Mouse (Mus musculus): ENCODE measurements around the gene Trim27.

Gene Trim27

DNA sequence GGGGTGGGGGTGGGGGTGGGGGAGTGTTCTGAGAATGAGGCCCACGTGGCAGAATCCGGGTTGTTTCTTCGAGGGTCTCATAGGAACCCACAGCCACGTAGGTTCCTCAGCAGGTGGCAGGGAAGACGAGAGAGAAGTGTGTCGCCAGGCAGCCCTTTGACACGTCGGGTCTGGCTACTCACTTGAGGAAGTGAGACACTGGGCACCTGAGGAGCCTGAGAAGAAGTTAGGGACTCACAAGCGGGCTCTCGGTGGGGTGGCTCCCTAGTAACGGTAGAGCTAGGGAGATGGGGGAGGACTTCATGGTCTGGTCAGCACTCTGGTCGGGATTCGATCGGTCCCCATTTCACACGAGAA, at the start of gene Trim27:
Gene Trim27 (plus strand): TSS at position 79 of the 357 bp plus-strand sequence.
- no peak for DNase-seq (ENCODE audit: low spot score in 2 of 2)

DNA sequence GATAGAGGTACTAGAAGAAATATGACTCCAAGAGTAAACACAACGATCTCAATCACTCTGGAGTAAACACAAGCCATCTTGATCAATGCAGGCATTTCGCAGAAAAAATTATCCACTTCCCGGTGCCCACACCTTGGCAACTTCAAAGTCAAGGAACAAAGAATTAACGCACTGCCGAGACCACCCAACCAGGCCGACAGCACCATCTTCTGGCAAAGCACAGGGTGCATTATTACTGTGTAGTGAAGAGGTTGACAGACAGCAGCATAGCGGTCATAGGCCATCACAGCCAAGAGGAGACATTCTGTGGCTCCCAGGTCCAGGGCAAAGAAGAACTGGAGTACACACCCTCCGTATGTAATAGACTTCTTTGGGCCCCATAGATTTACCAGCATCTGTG, 36.8 kb upstream of the Trim27 start:
- no peak for DNase-seq (ENCODE audit: low spot score in 2 of 2)

DNA sequence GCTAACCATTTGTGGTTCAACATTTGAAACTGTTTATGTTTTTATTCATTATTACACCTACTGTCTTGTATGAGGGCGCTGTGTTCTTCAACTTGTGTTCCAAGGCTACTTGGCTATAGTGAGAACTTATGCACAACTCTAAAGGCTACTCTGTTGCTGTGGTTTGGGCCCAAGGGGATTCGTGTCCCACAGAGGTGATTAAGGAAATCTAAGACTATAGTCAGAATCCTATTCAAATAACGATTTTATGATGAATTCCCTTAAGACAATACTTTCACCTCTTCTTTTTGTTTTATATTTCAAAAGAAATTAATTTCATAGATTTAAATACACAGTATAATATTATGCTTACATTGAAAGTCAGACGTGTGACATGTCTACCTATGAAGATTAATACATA, 33.5 kb upstream of the Trim27 start, which contains the start of gene Olfr1368:
Gene Olfr1368 (minus strand): TSS at position 101 of the 400 bp plus-strand sequence.
- no peak for DNase-seq (ENCODE audit: low spot score in 2 of 2)

DNA sequence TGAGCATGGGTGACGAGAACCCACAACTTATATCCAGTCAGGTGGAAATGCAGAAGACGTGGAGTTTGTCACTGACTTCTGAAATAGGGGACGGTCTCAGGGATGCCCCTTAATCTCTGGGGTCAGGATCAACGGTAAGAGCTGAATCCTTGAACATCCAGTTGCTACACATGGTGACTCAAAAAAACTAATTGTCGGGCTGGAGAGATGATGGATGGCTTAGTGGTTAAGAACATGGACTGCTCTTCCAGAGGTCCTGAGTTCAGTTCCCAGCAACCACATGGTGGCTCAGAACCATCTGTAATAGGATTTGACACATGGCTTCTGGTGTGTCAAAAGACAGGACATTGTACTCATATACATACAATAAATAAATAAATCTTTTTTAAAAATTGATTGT, 23.4 kb upstream of the Trim27 start:
- no peak for DNase-seq (ENCODE audit: low spot score in 2 of 2)

DNA sequence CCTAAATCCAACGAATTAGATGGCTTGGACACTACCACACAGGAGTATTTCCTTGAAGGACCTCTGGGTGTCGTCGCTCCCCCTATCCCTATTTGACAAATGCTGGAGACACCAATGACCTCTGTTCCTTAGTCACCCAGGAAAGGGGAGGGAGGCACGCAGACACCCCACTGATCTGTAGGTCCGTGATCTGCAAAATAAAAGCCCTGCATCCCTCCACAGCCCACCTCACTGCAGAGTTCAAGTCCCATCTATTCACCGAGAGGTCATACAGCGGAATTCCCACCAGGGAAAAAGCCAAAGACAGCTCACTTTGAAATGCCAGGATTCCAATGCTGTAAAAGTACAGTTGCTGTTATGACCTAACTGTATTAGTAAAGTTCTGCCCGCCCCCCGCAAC, 21.2 kb upstream of the Trim27 start:
- DNase-seq (ENCODE audit: low spot score in 2 of 2): no peak

DNA sequence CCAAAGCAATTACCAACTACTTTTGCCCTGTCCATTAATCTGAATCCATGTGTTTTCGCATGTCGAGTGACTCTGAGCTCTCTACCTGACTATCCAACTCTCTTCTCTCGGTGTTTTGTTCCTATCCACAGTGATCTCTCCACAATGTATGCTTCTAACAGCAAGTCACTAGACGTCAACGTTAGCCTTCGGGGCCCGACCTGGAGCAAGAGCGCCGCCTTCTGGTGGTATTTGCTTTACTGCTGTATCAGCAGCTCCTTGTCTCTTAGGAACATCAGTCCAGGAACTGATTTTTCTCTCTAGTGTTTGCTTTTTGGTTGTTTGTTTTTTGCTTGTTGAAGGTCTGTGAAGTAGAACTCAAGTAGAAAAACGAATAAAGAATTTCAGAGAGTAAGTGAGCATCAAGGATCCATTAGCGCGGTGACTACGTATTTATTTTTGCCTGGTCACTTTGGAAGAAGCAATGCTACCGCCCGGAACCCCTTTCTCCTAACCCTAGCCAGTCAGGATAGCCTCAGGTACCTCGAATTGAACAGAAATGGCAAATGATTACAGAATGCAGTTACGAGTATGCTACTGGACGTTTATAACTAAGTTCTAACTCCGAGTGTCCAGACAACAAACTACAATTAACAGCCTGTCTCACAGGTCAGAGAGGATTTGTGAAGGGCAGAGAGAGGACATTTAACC, 20.3 kb upstream of the Trim27 start:
- DNase-seq (ENCODE audit: low spot score in 2 of 2): peak; percentile 62 to 91

DNA sequence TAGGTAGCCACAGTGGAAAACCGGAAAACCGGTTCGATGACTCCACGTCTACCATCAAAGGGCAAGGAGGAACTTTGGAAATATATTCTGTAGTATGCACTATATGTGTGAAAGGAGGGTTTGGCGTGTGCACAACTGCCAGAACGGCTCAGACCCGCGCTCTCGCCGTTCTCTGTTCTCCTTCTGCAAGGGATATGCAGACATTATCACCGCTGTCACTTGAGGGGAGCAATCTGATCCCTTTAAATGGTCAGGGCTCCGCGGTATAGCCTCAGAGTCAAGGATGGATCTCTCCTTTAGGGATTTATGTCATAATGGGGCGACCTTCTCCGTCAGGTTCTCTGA, 19.8 kb upstream of the Trim27 start:
- DNase-seq (ENCODE audit: low spot score in 2 of 2): no peak

DNA sequence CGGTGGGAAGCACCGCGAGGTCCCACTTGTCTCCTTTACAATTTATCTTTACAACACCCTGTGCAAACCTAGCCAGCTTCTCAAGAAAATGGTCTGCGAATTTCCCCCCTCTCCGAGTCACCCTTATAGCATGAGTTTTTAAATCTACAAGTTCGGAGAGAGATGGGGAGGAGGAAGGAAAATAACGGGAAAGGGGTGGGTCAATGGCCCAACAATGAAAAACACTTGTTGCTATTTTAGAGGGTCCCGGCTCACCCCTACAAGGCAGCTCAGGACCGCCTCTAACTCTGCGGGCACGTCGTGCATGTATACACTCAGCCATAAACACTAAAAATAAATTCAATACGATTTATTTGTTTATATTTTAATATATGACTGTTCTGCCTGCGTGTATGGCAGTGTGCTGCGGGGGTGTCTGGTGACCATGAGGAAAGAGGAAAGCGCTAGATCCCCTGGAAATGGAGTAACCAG, 19.2 kb upstream of the Trim27 start:
- no peak for DNase-seq (ENCODE audit: low spot score in 2 of 2)

DNA sequence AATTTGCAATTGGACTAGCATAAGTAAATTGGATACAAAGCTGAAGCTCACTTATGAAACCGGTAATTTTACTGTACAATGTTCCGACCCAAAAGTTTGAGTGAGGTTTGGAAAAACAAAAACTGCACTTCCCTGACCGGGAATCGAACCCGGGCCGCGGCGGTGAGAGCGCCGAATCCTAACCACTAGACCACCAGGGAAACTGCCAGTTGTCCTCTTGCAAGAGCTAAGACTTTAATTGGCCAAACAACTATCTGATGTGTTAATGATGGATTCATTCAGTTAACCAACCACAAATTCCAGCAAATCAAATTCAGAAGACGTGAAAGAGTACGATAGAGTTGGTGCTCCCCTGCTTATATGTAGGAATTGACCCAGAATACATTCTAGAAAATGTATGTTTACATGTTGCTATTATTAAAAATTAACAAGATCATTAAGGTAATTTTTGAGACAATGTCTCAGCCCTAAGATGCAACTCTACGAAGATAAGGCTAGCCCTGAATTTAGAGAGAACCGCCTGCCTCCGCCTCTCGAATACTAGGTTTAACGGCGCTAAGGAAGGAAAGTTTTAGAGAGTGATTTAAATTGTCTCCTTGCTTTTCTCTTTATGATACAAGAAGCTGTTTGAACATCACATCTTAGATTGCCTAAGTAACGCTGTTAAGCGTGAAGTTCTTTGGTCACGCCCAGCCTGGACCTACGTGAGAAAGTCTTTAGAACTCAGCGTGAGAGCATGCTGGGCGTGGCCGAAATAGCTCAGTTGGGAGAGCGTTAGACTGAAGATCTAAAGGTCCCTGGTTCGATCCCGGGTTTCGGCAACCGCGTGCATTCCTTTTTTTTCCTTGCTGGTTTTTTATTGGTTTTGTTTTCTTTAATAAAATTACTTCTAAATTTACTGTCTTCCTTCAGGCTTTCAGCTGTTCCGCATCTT, 18.3 kb upstream of the Trim27 start:
- peak; percentile 87 to 94 for DNase-seq (ENCODE audit: low spot score in 2 of 2)

DNA sequence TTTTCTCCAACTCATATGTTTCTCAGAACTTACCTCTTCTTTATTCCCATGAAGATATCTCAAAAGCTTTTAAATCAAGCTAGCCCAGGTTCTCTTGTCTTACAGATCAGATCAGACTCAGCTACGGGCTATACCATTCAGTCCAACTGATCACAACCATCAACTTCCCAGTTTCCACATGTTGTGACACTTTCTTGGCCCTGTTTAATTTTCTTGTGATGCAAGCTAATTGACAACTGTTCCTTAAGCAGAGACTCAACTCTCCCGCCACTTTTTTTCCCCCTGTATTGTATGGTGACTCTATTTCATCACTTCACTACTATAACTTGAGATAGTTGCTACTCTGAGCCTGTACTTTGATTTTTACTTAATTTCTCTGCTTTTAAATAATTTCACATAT, 17.7 kb upstream of the Trim27 start:
- no peak for DNase-seq (ENCODE audit: low spot score in 2 of 2)

DNA sequence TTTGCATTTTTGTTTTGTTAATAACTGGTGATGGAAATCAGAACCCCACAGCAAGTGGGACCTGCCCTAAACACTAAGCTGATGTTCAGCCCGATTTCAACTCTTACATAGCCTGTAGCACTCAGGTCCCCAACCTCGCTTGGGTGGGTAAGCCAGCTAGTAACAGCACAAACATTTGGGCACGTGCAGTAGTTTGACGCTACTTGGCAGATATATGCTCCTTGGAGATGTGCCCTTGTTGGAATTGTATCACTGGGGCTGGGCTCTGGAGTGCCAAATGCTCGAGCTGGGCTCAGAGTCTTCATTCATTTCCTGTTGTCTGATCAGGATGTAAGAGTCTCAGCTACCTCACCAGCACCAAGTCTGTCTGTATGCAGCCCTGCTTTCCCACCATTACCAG, 16.7 kb upstream of the Trim27 start:
- no peak for DNase-seq (ENCODE audit: low spot score in 2 of 2)

DNA sequence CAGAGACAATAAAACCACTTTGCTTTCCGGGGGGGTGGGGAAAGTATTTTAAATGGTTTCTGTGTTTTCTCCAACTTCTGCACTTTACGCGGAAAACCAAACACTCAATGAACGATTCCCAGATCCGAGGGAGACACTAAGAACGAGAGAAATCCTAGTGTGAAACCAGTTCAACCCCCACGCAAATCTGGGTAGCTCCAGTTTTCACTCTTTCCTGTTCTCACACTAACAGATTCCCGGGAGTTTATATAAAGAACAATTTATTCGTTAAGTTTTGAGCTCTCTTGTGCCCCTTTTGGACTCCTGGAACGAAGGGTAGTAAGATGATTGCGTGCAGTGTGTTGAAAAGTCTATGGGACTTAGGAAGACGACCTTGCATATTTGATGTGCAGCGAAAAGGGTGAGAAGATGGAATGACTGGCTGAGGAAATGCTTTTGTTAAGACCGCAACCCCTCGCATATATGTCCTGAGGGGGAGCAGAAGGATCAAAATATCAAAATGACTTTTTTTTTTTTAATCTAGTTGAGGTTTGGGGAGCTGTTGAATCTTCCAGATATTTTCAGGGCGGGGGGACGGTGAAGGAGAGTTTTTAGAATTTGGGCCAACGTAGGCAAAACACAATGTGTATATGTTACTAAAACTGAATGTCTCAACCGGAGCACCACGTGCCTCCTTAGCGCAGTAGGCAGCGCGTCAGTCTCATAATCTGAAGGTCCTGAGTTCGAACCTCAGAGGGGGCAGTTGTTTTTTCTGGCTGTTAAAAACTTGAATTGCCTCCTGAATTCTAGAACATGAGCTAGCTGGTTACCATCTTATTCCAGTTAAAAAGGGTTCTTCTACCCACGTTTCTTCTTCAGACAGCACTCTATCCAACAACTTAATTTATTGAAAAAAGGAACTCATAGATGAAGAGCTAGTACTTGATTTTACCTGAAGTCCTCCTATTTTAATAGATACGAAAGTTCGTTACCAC, 12.0 kb upstream of the Trim27 start:
- peak in 1 of 2 experiments; percentile 55 for DNase-seq (ENCODE audit: low spot score in 2 of 2)

DNA sequence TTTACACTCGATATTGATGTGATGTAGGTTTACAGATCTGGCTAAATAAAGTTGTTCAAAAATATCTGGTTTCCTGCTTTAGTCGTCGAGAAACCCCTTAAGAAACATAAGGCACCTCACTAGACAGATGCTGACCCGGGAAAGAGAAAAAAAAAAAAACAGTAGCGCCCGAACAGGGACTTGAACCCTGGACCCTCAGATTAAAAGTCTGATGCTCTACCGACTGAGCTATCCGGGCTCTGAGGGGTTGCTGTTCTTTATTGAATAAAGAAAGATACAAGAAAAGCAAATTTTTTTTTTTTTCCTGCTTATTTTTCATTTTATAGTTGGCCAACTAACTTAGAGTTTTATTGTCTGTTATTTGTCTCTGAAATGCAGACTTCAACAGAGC, 11.3 kb upstream of the Trim27 start:
- DNase-seq (ENCODE audit: low spot score in 2 of 2): no peak

DNA sequence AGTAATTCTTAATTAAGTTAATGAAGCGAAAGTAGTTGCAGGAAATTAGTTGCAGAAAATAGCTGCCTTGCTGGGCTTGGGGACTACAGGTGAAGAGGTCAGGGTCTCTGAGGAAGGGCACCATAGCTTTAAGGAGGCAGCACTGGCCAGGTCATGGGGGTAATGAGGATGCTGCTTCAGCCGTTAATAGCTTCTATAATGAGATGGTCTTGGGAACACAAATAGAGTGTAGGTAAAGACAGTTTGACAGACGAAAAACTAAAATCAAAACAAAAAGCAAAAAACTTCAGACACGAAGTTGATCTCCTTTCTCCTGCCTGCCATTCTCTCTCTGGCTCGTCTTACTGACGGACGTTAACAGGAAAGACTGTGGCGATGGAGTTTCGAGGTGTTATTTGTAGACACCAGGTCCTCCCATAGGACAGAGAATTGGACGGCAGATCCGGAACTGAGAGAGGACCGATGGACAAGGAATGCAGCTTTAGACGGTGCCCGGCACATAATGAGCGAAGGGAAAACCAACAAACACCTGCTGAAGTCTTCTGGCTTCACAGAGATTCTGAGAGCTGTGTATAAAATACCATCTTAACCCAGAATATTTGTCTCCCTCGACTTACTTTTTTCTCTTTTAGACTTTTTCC, 10.8 kb upstream of the Trim27 start:
- DNase-seq (ENCODE audit: low spot score in 2 of 2): no peak

DNA sequence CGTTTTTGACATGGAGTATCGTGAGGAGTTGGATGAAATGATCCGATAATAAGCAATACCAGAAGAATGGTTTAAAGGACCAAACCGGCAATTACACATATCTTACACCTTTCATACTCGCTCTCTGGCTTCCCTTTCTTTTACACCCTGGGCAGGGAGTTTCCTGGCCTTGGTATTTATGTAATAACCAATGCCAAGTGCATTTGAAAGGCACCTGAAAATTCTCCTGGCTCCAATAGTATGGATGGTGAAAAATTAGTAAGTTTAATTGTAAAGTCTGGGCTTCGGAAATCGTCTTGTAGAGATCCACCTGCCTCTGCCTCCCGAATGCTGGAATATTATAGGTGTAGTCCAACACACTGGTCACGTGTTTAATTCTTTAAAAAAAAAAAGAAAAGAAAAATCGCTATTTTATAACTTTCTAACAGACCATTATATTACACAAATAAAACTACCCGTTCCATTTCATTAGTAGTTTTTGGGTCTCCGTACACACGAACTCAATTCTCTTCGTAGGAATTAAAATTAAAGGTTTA, 10.1 kb upstream of the Trim27 start:
- DNase-seq (ENCODE audit: low spot score in 2 of 2): no peak

DNA sequence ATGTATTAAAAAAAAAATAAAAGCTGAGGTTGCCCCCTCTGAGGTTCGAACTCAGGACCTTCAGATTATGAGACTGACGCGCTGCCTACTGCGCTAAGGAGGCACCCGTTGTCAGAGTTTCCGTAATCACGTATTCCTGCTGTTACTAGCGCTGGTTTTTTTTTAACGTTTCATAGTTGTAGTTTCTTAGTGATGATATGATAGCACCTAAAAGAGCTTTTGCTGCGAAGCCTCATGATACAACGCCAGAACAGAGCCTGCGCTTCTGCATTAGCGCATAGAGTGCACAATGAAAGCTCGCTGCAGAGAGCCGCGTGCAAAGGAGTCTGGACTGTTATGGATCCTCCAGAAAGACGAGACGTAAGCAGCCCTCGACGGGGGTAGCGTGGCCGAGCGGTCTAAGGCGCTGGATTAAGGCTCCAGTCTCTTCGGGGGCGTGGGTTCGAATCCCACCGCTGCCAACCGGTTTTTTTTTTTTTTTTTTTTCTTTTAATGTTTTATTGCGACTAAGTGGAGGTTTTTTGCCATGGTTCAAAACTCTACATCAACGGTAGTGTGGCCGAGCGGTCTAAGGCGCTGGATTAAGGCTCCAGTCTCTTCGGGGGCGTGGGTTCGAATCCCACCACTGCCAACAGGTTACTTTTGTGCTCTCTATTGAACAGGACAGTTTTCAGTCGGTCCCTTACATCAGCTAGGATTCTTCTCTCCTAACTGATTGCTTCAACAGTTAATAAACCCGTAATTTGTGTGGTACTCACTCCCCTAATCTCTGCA, 9.4 kb upstream of the Trim27 start:
- DNase-seq (ENCODE audit: low spot score in 2 of 2): peak; percentile 68 to 75

DNA sequence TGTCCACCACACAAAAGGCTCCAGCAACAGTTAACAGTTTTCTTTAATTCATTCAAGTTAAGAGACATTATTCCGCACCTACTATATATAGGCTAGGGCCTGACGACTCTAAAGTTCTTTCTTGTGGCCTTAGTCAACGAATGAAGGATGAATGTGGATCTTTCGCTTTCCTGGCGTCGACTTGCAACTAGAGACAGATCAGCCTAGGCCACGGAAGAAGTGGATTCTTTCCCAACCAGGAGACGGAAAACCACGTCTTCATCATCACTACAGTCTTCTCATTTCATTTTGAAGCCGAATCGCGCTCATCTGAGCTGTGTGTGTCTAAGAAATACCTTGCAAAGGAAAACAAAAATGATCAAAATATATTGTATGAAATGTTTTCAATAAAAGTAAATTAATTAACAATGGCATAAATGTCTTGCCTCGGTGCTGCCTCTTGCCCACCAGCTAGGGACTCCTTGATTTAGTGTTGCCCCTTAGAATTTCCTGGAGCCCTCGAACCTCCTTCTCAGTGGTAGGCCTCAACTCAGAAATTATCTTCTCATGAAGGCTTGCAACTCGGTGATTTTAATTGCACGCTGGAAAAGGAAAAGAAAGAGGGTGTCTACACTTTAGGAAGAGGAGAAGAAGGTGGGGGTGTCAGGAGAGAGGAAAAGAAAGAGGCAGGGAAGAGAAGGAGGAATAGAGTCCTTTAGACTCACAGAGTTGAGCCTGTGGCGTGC, 8.7 kb upstream of the Trim27 start:
- no peak for DNase-seq (ENCODE audit: low spot score in 2 of 2)

DNA sequence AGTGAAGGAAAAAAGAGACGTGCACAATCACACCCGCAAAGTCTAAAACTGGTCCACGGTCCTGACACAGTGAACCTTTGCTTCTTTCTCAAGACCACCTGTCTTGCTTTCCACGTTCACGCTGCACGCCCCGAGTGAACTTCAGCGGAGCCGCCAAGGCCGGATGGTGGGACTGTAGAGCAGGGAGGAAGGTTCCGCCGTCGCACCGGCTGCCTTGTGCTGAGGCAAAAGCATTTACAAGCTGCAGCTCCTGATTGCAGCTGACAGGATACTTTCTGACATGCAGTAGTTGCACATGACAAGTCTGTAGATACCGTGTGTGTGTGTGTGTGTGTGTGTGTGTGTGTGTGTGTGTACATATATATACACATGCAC, 8.1 kb upstream of the Trim27 start:
- DNase-seq (ENCODE audit: low spot score in 2 of 2): no peak

DNA sequence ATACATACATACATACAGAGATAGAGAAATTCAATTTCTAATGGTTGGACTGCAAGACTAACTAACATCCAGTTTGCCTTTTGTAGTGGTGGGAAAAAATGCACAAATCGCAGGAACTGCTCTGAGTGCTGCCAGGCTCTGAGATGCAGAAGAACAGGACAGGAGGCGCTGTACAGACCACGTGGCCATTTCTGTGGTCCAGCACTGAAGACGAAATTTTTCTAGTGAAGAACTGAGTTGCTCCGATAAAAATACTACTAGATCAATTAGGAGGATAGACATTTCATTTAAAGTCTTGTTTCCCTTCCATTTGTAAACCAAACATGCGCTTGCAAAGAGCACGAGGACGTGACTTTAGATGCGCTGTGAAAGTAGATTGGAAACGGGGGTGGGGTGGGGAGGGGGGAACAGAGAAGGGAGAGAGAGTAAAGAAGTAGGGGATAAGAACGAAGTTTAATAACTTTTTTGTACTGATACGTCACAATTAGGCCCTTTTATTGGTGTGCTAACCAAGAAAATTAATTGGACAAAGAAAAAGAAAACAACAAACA, 7.6 kb upstream of the Trim27 start:
- DNase-seq (ENCODE audit: low spot score in 2 of 2): no peak
